Mouse (Mus musculus) heart, embryonic 16.5 days (tissue): Measurements from ENCODE around the gene Lhb. TPM values are rescaled to one million over a fixed set of nuclear protein-coding genes. Genes with fewer than 3 reads are reported as not detected.
"Not testable (repeated sequence)": the region's sequence is repeated elsewhere in the genome, so short reads cannot be mapped to it uniquely, and the experiment has no call there.

ENCODE experiments used
- ATAC-seq: fragments of 200-750 bp; cut with Nextera tagmentation; replicated peaks from 2 replicates; pipeline ENCODE4 v1.8.0; 2017; ENCODE audit warnings: moderate number of reproducible peaks; ENCODE audit not compliant: insufficient read depth, low FRiP score; ENCODE audit errors: extremely low read depth
- H3K27ac ChIP-seq: fragments of 300-500 bp; sonication (generic); 2 replicates; pipeline ENCODE4 v1.5.1; 2014; ENCODE audit warnings: mild to moderate bottlenecking, low read length, control low read depth, moderate library complexity
- H3K27me3 ChIP-seq: fragments of 300-500 bp; sonication (generic); 2 replicates; pipeline ENCODE4 v1.6.1; 2014; ENCODE audit warnings: low read length, mixed read lengths; ENCODE audit not compliant: control insufficient read depth, insufficient read depth
- H3K36me3 ChIP-seq: fragments of 300-500 bp; sonication (generic); 2 replicates; pipeline ENCODE4 v1.6.1; 2014; ENCODE audit not compliant: control insufficient read depth, insufficient read depth
- H3K4me1 ChIP-seq: fragments of 300-500 bp; sonication (generic); 2 replicates; pipeline ENCODE4 v1.6.1; 2014; ENCODE audit warnings: low read length, mixed read lengths; ENCODE audit not compliant: control insufficient read depth, insufficient read depth
- H3K4me2 ChIP-seq: fragments of 300-500 bp; sonication (generic); 2 replicates; pipeline ENCODE4 v1.6.1; 2014; ENCODE audit warnings: low read depth, mild to moderate bottlenecking, control low read depth, low read length
- H3K4me3 ChIP-seq: fragments of 300-500 bp; sonication (generic); 2 replicates; pipeline ENCODE4 v1.5.1; 2014; ENCODE audit warnings: mild to moderate bottlenecking, control low read depth, low read length
- H3K9ac ChIP-seq: fragments of 300-500 bp; sonication (generic); 2 replicates; pipeline ENCODE4 v1.6.1; 2014; ENCODE audit warnings: low read length, control low read depth
- H3K9me3 ChIP-seq: fragments of 300-500 bp; sonication (generic); replicated peaks from 2 replicates; pipeline ENCODE4 v1.6.1; 2016; ENCODE audit warnings: low read length; ENCODE audit not compliant: control insufficient read depth
- whole genome bisulfite sequencing: fragments of 180-500 bp; shearing (Covaris S2); extraction: QIAGEN DNeasy Blood & Tissue Kit; methylation state at CpG from one replicate; pipeline ENCODE4 v1.1.7; 2014; 5-methylcytosine and 5-hydroxymethylcytosine counted together
- polyA plus RNA-seq: library from polyadenylated mRNA; unstranded; fragments of >200 nt; fragmentation: Nextera tagmentation; extraction: Ambion mirVana; gene quantifications from 2 replicates; pipeline ENCODE4 v1.2.1, GENCODE M21; 2015

Lhb gene
- polyA plus RNA-seq: 0.46 and 0.51 TPM in 2 replicates

- WGBS: 59% methylated on average over 6 of the region's 6 CpGs
- no peaks in the 10 kb centered on the region for H3K9me3 ChIP-seq
- no peak within 1 kb of the TSS for H3K4me2 ChIP-seq
- no peak within 1 kb of the TSS for H3K4me3 ChIP-seq
- H3K27ac ChIP-seq: no peak within 1 kb of the TSS
- peaks cover 47% of the 10 kb centered on the region for H3K27me3 ChIP-seq
- no peak within 1 kb of the TSS for H3K9ac ChIP-seq
- ATAC-seq: no peak
- H3K4me1 ChIP-seq: 0 out of 2 replicates have a peak, but pooled peaks cover 1% of the 10 kb centered on the region
- peaks cover 37% of the 10 kb centered on the region for H3K36me3 ChIP-seq
Measured at GRCm38 (mm10) chr7:45420615-45420919, at the start of gene Lhb. Gene Lhb (plus strand): TSS chr7:45420820.

- H3K4me3 ChIP-seq: no peak overlapping the region
- peaks cover 14% of the 10 kb centered on the region for H3K4me1 ChIP-seq
- no peak overlapping the region for H3K4me2 ChIP-seq
- H3K9me3 ChIP-seq: no peaks in the 10 kb centered on the region
- 75% methylated on average over 5 of the region's 5 CpGs for WGBS
- ATAC-seq: no peak
- H3K27ac ChIP-seq: no peak overlapping the region
- peaks cover 17% of the 10 kb centered on the region for H3K27me3 ChIP-seq
- peaks cover 20% of the 10 kb centered on the region for H3K36me3 ChIP-seq
- no peak overlapping the region for H3K9ac ChIP-seq
Measured at GRCm38 (mm10) chr7:45372371-45372770, 48.2 kb upstream of the Lhb start.

- no peak overlapping the region for H3K4me3 ChIP-seq
- peaks cover 1% of the 10 kb centered on the region for H3K27me3 ChIP-seq
- no peak for ATAC-seq
- WGBS: 90% methylated on average over 8 of the region's 8 CpGs
- H3K36me3 ChIP-seq: peaks cover 41% of the 10 kb centered on the region
- H3K9me3 ChIP-seq: no peaks in the 10 kb centered on the region
- H3K27ac ChIP-seq: no peak overlapping the region
- no peak overlapping the region for H3K4me2 ChIP-seq
- H3K4me1 ChIP-seq: peaks cover 10% of the 10 kb centered on the region
- H3K9ac ChIP-seq: no peak overlapping the region
Measured at GRCm38 (mm10) chr7:45374620-45375019, 46.0 kb upstream of the Lhb start.

DNA sequence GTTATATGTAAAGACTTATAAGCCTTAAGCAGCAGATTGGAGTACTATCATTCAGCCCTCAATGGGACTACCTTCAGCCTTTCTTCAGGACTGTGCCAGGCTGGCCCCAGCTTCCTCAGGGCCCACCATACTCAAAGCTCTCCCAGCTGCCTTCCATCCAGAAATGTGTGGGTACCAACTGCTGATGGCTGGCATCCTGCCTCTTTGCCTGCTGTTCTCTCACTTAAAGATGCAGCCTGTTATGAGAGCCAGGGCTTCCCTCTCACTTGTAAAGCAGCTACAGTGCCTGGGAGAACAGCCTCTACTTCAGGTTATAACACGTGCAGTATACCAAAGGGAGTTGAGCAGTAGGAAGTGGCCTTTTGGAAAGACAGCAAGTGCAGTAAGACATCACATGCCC, 44.6 kb upstream of the Lhb start:
- no peak overlapping the region for H3K4me2 ChIP-seq
- no peak overlapping the region for H3K27ac ChIP-seq
- ATAC-seq: no peak
- no peaks in the 10 kb centered on the region for H3K9me3 ChIP-seq
- H3K4me1 ChIP-seq: no peaks in the 10 kb centered on the region; the same call in 1 of the 2 replicates
- 75% methylated on average over 1 of the region's 1 CpGs for WGBS
- H3K27me3 ChIP-seq: no peaks in the 10 kb centered on the region
- H3K9ac ChIP-seq: no peak overlapping the region
- no peak overlapping the region for H3K4me3 ChIP-seq
- peaks cover 54% of the 10 kb centered on the region for H3K36me3 ChIP-seq

GRCm38 (mm10) chr7:45386077-45386476, 34.5 kb upstream of the Lhb start:
- Histone ChIP-seq H3K4me1 (peaks cover 10% of the 10 kb centered on the region), H3K36me3 (peaks cover 92% of the 10 kb centered on the region), H3K9ac (no peak overlapping the region), H3K4me2 (no peak overlapping the region), H3K27me3 (no peaks in the 10 kb centered on the region), H3K4me3 (no peak overlapping the region), H3K27ac (no peak overlapping the region), H3K9me3 (no peaks in the 10 kb centered on the region)
- ATAC-seq: no peak
- 92% methylated on average over 3 of the region's 3 CpGs for WGBS

- peak; percentile 61 for ATAC-seq
- Histone ChIP-seq H3K4me3 (peak overlapping the region; percentile 81), H3K9me3 (no peaks in the 10 kb centered on the region), H3K27me3 (no peaks in the 10 kb centered on the region), H3K9ac (peak overlapping the region; percentile 88), H3K36me3 (peaks cover 20% of the 10 kb centered on the region), H3K4me2 (peak overlapping the region; percentile 99), H3K4me1 (peaks cover 16% of the 10 kb centered on the region), H3K27ac (peak overlapping the region; percentile 94)
- under 1% methylated on average over 19 of the region's 20 CpGs for WGBS
Measured at GRCm38 (mm10) chr7:45395129-45395541, 25.5 kb upstream of the Lhb start.

GRCm38 (mm10) chr7:45395578-45396336, 24.9 kb upstream of the Lhb start, which contains the start of gene Snrnp70:
Gene Snrnp70 (minus strand): TSS chr7:45395742.
- H3K27ac ChIP-seq: peak within 1 kb of the TSS; percentile 94
- H3K4me2 ChIP-seq: peak within 1 kb of the TSS; percentile 99
- under 1% methylated on average over 60 of the region's 60 CpGs for WGBS
- peaks cover 16% of the 10 kb centered on the region for H3K4me1 ChIP-seq
- H3K9me3 ChIP-seq: no peaks in the 10 kb centered on the region
- H3K36me3 ChIP-seq: peaks cover 15% of the 10 kb centered on the region
- peak; percentile 97 for ATAC-seq
- H3K4me3 ChIP-seq: peak within 1 kb of the TSS; percentile 81
- peak within 1 kb of the TSS; percentile 88 for H3K9ac ChIP-seq
- no peaks in the 10 kb centered on the region for H3K27me3 ChIP-seq

- WGBS: 7% methylated on average over 3 of the region's 3 CpGs
- not testable (repeated sequence) for H3K9me3 ChIP-seq, H3K27me3 ChIP-seq
- peak overlapping the region; percentile 80 for H3K27ac ChIP-seq
- H3K4me1 ChIP-seq: peaks cover 16% of the 10 kb centered on the region
- peak overlapping the region; percentile 69 for H3K9ac ChIP-seq
- peak overlapping the region; percentile 67 for H3K4me2 ChIP-seq
- peak; percentile 14; the same call in 1 of the 2 replicates for ATAC-seq
- peaks cover 11% of the 10 kb centered on the region for H3K36me3 ChIP-seq
- peak overlapping the region; percentile 81 for H3K4me3 ChIP-seq
Measured at GRCm38 (mm10) chr7:45396337-45396775, 24.3 kb upstream of the Lhb start.

DNA sequence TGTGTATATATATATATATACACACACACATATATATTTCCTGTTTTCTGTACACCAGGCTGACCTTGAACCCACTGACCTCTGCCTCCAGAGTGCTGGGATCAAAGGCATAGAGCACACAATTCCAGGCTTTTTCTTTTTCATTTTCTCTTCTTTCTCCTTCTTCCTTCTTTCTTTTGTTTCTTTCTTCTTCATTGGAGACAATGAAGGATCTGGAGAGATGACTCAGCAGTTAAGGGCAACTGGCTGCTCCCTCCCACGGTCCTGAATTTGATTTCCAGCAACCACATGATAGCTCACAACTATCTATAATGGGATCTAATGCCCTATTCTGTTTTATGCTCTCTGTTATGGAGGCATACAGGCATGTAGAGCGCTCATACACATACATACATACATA, 23.8 kb upstream of the Lhb start:
- no peak for ATAC-seq
- Histone ChIP-seq H3K27me3 (no peaks in the 10 kb centered on the region), H3K27ac (no peak overlapping the region), H3K9ac (no peak overlapping the region), H3K36me3 (peaks cover 8% of the 10 kb centered on the region), H3K4me3 (no peak overlapping the region), H3K9me3 (no peaks in the 10 kb centered on the region), H3K4me1 (peaks cover 16% of the 10 kb centered on the region), H3K4me2 (no peak overlapping the region)
- 69% methylated on average over 2 of the region's 2 CpGs for WGBS
